Mouse (Mus musculus) hindbrain, postnatal 0 days (tissue): ENCODE measurements around the gene Gpr156. TPM values are rescaled to one million over a fixed set of nuclear protein-coding genes. Genes with fewer than 3 reads are reported as not detected.
A peak's percentile ranks its signal among the peaks of the same experiment; 100 is the strongest.
"Not testable (repeated sequence)": the region's sequence is repeated elsewhere in the genome, so short reads cannot be mapped to it uniquely, and the experiment has no call there.

Experiments used
- ATAC-seq: fragments of 200-750 bp; cut with Nextera tagmentation; 2 replicates; pipeline ENCODE4 v1.8.0; 2017; ENCODE audit warnings: mild to moderate bottlenecking, moderate TSS enrichment, moderate library complexity
- DNase-seq: peaks from one replicate; pipeline ENCODE4 v3.0.0-alpha.2; 2015; ENCODE audit warnings: low spot score
- H3K27ac ChIP-seq: fragments of 300-500 bp; sonication (generic); 2 replicates; pipeline ENCODE4 v1.5.1; 2014; ENCODE audit warnings: mild to moderate bottlenecking
- H3K27me3 ChIP-seq: fragments of 300-500 bp; sonication (generic); 2 replicates; pipeline ENCODE4 v1.6.1; 2014; ENCODE audit warnings: low read length, mixed read lengths; ENCODE audit not compliant: insufficient read depth
- H3K36me3 ChIP-seq: fragments of 300-500 bp; sonication (generic); 2 replicates; pipeline ENCODE4 v1.6.1; 2014; ENCODE audit warnings: low read length, mixed read lengths; ENCODE audit not compliant: insufficient read depth
- H3K4me1 ChIP-seq: fragments of 300-500 bp; sonication (generic); 2 replicates; pipeline ENCODE4 v1.6.1; 2014; ENCODE audit warnings: antibody characterized with exemption, low read length, mixed read lengths; ENCODE audit not compliant: insufficient read depth
- H3K4me2 ChIP-seq: fragments of 300-500 bp; sonication (generic); 2 replicates; pipeline ENCODE4 v1.6.1; 2014; ENCODE audit warnings: low read depth, mild to moderate bottlenecking, low read length, moderate library complexity, mixed read lengths
- H3K4me3 ChIP-seq: fragments of 300-500 bp; sonication (generic); 2 replicates; pipeline ENCODE4 v1.5.1; 2014; ENCODE audit warnings: low read length
- H3K9ac ChIP-seq: fragments of 300-500 bp; sonication (generic); replicated peaks from 2 replicates; pipeline ENCODE4 v1.6.1; 2014; ENCODE audit warnings: mild to moderate bottlenecking, low read length, moderate library complexity, mixed read lengths
- H3K9me3 ChIP-seq: fragments of 300-500 bp; sonication (generic); 2 replicates; pipeline ENCODE4 v1.6.1; 2016; ENCODE audit warnings: low read length, mixed read lengths
- CTCF ChIP-seq: IDR thresholded peaks from 2 replicates; pipeline ENCODE4 v1.5.1; 2016; ENCODE audit warnings: antibody characterized with exemption, control low read depth, low read depth
- WGBS: fragments of 180-500 bp; shearing (Covaris S2); extraction: QIAGEN DNeasy Blood & Tissue Kit; methylation state at CpG from one replicate; pipeline ENCODE4 v1.1.7; 2014; 5-methylcytosine and 5-hydroxymethylcytosine counted together
- polyA plus RNA-seq: library from polyadenylated mRNA; unstranded; fragments of >200 nt; fragmentation: Nextera tagmentation; extraction: Ambion mirVana; gene quantifications from 2 replicates; pipeline ENCODE4 v1.2.1, GENCODE M21; 2015
- total RNA-seq: library from RNA; depleted of rRNA; stranded (reverse); fragments of >200 nt; gene quantifications from 2 replicates; pipeline ENCODE4 v1.2.3, GENCODE M21; 2014

The Gpr156 gene
- total and polyA plus RNA-seq, 2 experiments from 2014 or later, result 2.4 to 4.3 TPM

GRCm38 (mm10) chr16:37953991-37954942, 38.0 kb downstream of the Gpr156 start:
- DNase-seq (no peak), ATAC-seq (peak; percentile 56; the same call in 1 of the 2 replicates)
- H3K4me3 ChIP-seq, result no peak overlapping the region
- no peaks in the 10 kb centered on the region for H3K4me1 ChIP-seq
- WGBS, result 72% methylated on average over 12 of the region's 12 CpGs
- H3K27ac ChIP-seq, result no peak overlapping the region; the same call in 1 of the 2 replicates
- no peaks in the 10 kb centered on the region for H3K9me3 ChIP-seq
- TF ChIP-seq CTCF, result no peak
- H3K4me2 ChIP-seq, result no peak overlapping the region
- no peak overlapping the region for H3K9ac ChIP-seq
- no peaks in the 10 kb centered on the region for H3K27me3 ChIP-seq
- H3K36me3 ChIP-seq, result no peaks in the 10 kb centered on the region

DNA sequence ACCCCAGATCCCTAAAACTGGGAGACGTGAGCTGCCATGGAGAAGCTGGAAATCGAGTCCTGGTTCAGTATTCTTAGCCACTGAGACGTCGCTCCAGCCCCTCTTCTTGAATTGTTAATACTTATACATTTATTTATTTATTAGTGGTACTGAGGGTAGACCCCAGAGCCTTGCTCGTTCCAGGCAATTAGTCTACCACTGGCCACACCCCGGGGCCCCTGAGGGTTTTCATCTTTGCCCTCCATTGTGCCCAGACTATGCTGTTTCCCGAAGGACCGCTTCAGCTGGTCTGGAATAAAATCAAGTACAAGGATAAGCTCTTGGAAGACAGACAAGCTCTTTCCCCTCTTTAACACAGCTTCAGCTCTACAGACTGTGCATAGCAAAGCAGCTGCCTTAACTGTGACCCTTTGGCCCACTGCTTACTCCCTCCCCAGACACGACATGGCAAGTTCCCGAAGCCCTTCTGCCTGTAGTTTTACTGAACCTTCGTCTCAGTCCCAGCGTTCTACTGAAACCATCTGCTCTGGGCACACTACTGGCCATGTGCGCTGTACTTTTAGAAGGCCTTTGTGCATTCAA, 39.1 kb downstream of the Gpr156 start:
- H3K36me3 ChIP-seq, result no peaks in the 10 kb centered on the region
- no peak overlapping the region for H3K4me2 ChIP-seq
- no peaks in the 10 kb centered on the region for H3K27me3 ChIP-seq
- peak; percentile 50; the same call in 1 of the 2 replicates for ATAC-seq
- WGBS, result 39% methylated on average over 13 of the region's 13 CpGs
- H3K9me3 ChIP-seq, result no peaks in the 10 kb centered on the region
- no peak overlapping the region for H3K9ac ChIP-seq
- no peak for DNase-seq
- no peaks in the 10 kb centered on the region for H3K4me1 ChIP-seq
- TF ChIP-seq CTCF, result no peak
- no peak overlapping the region for H3K27ac ChIP-seq
- no peak overlapping the region for H3K4me3 ChIP-seq

DNA sequence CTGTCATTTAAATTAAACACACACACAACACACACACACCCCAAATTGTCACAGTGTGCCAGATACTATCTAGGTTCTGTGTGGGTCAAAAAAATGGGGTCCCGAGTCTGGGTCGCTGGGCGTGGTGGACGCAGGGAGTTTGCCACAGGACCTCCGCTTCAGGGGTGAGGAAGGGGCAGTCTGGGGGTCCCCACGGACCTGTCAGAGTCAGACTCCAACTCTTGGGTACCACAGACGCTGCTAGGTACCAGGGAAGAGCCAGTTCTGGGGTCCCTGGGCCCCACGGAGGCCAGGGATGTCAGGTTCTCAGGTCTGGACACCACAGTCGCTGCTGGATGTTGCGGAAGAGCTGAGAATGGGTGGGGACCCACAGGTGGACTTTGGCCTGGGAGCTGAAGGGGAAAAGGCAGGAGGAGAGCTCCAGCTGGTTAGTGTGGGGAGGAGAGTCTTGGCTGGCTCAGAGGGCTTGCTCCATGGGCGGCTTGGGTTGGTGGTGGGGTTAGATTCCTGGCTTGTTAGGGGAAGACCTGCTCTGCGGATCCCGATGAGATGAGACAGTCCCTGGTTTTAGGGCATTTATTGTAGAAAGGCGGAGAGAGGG, 39.9 kb downstream of the Gpr156 start:
- H3K9me3 ChIP-seq, result no peaks in the 10 kb centered on the region
- H3K27ac ChIP-seq, result no peak overlapping the region
- H3K4me3 ChIP-seq, result no peak overlapping the region
- no peak for TF ChIP-seq CTCF
- no peaks in the 10 kb centered on the region for H3K4me1 ChIP-seq
- no peak overlapping the region for H3K4me2 ChIP-seq
- DNase-seq (no peak), ATAC-seq (no peak)
- no peaks in the 10 kb centered on the region for H3K27me3 ChIP-seq
- WGBS, result 88% methylated on average over 14 of the region's 14 CpGs
- no peaks in the 10 kb centered on the region for H3K36me3 ChIP-seq
- H3K9ac ChIP-seq, result no peak overlapping the region

DNA sequence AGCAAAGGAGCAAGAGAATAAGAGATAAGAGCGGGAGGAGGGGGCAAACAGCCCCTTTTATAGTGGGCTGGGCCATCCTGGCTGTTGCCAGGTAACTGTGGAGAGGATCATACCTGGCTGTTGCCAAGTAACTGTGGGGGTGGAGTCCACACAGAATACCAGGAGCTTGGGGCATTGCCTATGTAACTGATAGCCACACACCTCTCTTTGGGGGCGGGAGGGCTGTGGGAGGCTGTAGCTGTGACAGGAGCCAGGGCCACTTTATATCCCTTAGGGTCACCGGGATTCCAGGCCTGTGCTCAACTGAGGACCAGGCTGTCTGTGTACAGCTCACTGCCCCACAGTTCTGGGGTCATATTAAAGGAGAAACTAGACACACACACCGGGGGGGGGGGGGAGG, 40.5 kb downstream of the Gpr156 start:
- Histone ChIP-seq H3K27me3 (no peaks in the 10 kb centered on the region), H3K36me3 (no peaks in the 10 kb centered on the region), H3K27ac (no peak overlapping the region), H3K4me3 (no peak overlapping the region), H3K4me1 (no peaks in the 10 kb centered on the region), H3K9me3 (no peaks in the 10 kb centered on the region), H3K9ac (no peak overlapping the region), H3K4me2 (no peak overlapping the region)
- ATAC-seq (no peak), DNase-seq (no peak)
- WGBS, result 73% methylated on average over 4 of the region's 4 CpGs
- no peak for TF ChIP-seq CTCF

DNA sequence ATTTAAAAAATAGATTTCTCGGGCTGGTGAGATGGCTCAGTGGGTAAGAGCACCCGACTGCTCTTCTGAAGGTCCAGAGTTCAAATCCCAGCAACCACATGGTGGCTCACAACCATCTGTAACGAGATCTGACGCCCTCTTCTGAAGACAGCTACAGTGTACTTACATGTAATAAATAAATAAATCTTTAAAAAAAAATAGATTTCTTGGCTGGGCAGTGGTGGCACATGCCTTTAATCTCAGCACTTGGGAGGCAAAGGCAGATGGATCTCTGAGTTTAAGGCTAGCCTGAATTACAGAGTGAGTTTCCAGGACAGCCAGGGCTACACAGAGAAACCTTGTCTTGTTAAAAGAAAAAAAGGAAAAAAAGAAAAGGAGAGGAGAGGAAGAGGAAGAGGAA, 46.4 kb downstream of the Gpr156 start:
- not testable (repeated sequence) for H3K4me3 ChIP-seq, H3K9ac ChIP-seq, H3K4me1 ChIP-seq, H3K27me3 ChIP-seq, H3K9me3 ChIP-seq, H3K4me2 ChIP-seq, H3K36me3 ChIP-seq, ATAC-seq, DNase-seq
- H3K27ac ChIP-seq, result peak overlapping the region; percentile 48; the same call in 1 of the 2 replicates
- WGBS, result 87% methylated on average over 4 of the region's 4 CpGs

- Histone ChIP-seq H3K4me2 (peak overlapping the region; percentile 36), H3K9ac (no peak overlapping the region), H3K9me3 (no peaks in the 10 kb centered on the region), H3K36me3 (no peaks in the 10 kb centered on the region), H3K4me3 (no peak overlapping the region), H3K27ac (peak overlapping the region; percentile 48), H3K4me1 (no peaks in the 10 kb centered on the region; the same call in none of the 2 replicates), H3K27me3 (no peaks in the 10 kb centered on the region)
- WGBS, result 13% methylated on average over 15 of the region's 15 CpGs
- TF ChIP-seq CTCF, result no peak
- peak; percentile 73; the same call in 1 of the 2 replicates for ATAC-seq
- peak; percentile 53 for DNase-seq
Measured at GRCm38 (mm10) chr16:37963331-37964281, 47.3 kb downstream of the Gpr156 start.
